Mouse (Mus musculus) liver, adult 2 months (tissue): ENCODE measurements around the gene Yes1. TPM values are rescaled to one million over a fixed set of nuclear protein-coding genes. Genes with fewer than 3 reads are reported as not detected.

Experiments
- DNase-seq: peaks from one replicate; pipeline ENCODE4 v3.0.0-alpha.2; 2011; ENCODE audit warnings: low read depth, low spot score; ENCODE audit errors: extremely low read depth
- H3K27ac ChIP-seq: fragments of 200-500 bp; replicated peaks from 2 replicates; pipeline ENCODE4 v1.5.1; 2012; ENCODE audit warnings: low read depth, mild to moderate bottlenecking, control low read depth, inconsistent platforms, low read length; ENCODE audit not compliant: insufficient read depth
- H3K27me3 ChIP-seq: fragments of 200-500 bp; 2 replicates; pipeline ENCODE4 v1.6.1; 2012; ENCODE audit warnings: mild to moderate bottlenecking, moderate library complexity, low read length, inconsistent platforms; ENCODE audit not compliant: control insufficient read depth, insufficient read depth
- H3K36me3 ChIP-seq: fragments of 200-500 bp; 2 replicates; pipeline ENCODE4 v1.6.1; 2012; ENCODE audit warnings: low read length, inconsistent platforms; ENCODE audit not compliant: control insufficient read depth, insufficient read depth
- H3K4me1 ChIP-seq: fragments of 200-500 bp; 2 replicates; pipeline ENCODE4 v1.6.1; 2011; ENCODE audit warnings: low read length; ENCODE audit not compliant: control insufficient read depth, insufficient read depth
- H3K4me3 ChIP-seq: fragments of 200-500 bp; 2 replicates; pipeline ENCODE4 v1.5.1; 2011; ENCODE audit warnings: low read depth, mild to moderate bottlenecking, control low read depth, low read length, moderate library complexity; ENCODE audit not compliant: insufficient read depth
- H3K79me2 ChIP-seq: fragments of 200-500 bp; 2 replicates; pipeline ENCODE4 v1.6.1; 2012; ENCODE audit warnings: inconsistent platforms, mild to moderate bottlenecking, low read length, moderate library complexity; ENCODE audit not compliant: control insufficient read depth, insufficient read depth
- H3K9ac ChIP-seq: fragments of 200-500 bp; 2 replicates; pipeline ENCODE4 v1.6.1; 2012; ENCODE audit warnings: low read depth, mild to moderate bottlenecking, control low read depth, inconsistent platforms, low read length
- CTCF ChIP-seq: fragments of 200-500 bp; IDR thresholded peaks from 2 replicates; pipeline ENCODE4 v1.5.1; 2011; ENCODE audit warnings: low read depth, low read length, control low read depth
- POLR2A ChIP-seq: fragments of 200-500 bp; IDR thresholded peaks from 2 replicates; pipeline ENCODE4 v1.6.1; 2011; ENCODE audit warnings: low read length, control low read depth; ENCODE audit not compliant: insufficient read depth; ENCODE audit errors: extremely low read depth
- WGBS: fragments of 180-500 bp; shearing (Covaris S2); methylation state at CpG from one replicate; pipeline ENCODE4 v1.1.7; 2018; 5-methylcytosine and 5-hydroxymethylcytosine counted together
- polyA plus RNA-seq: library from polyadenylated mRNA; depleted of rRNA; stranded (reverse); fragments of >200 nt; gene quantifications from 2 replicates; pipeline ENCODE4 v1.2.3, GENCODE M21; 2012
- total RNA-seq: library from RNA; depleted of rRNA; stranded (reverse); fragments of >200 nt; gene quantifications from 2 replicates; pipeline ENCODE4 v1.2.3, GENCODE M21; 2014

Gene Yes1
- total and polyA plus RNA-seq, 2 experiments = 1.4 to 30.6 TPM

- Histone ChIP-seq H3K79me2 (no peaks in the 10 kb centered on the region), H3K27ac (no peak overlapping the region), H3K4me3 (no peak overlapping the region), H3K36me3 (no peaks in the 10 kb centered on the region), H3K27me3 (no peaks in the 10 kb centered on the region), H3K9ac (no peak overlapping the region), H3K4me1 (peaks cover 2% of the 10 kb centered on the region; the same call in 1 of the 2 replicates)
- no peak for TF ChIP-seq CTCF
- TF ChIP-seq POLR2A = no peak
- DNase-seq = peak; percentile 91
- 37% methylated on average over 1 of the region's 1 CpGs for whole genome bisulfite sequencing
Observed at GRCm38 (mm10) chr5:32605911-32606310, 5.1 kb upstream of the Yes1 start.

GRCm38 (mm10) chr5:32607776-32608355 is 3.1 kb upstream of the Yes1 start:
- 52% methylated on average over 2 of the region's 2 CpGs for WGBS
- Histone ChIP-seq H3K4me3 (no peak overlapping the region), H3K4me1 (peaks cover 2% of the 10 kb centered on the region; the same call in 1 of the 2 replicates), H3K27ac (no peak overlapping the region; the same call in 1 of the 2 replicates), H3K9ac (no peak overlapping the region), H3K79me2 (no peaks in the 10 kb centered on the region), H3K36me3 (no peaks in the 10 kb centered on the region), H3K27me3 (no peaks in the 10 kb centered on the region)
- TF ChIP-seq CTCF (no peak), POLR2A (no peak)
- no peak for DNase-seq

DNA sequence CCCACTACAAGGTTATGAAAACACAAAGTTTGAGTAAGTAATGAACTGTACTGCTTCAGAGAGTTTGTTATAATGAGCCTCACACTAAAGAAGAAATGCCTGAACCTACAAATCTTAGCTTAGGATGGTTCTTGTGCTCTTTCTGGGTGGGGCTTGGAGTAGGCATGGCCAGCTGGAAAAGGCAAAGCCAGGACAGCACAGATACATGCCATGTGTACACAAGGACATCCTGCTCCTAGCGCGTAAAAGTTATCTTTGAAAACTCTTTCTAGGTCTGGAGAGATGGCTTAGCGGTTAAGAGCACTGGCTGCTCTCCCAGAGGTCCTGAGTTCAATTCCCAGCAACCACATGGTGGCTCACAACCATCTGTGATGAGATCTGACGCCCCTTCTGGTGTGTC is 2.5 kb upstream of the Yes1 start:
- Histone ChIP-seq H3K4me3 (no peak overlapping the region), H3K27me3 (no peaks in the 10 kb centered on the region), H3K36me3 (no peaks in the 10 kb centered on the region), H3K79me2 (no peaks in the 10 kb centered on the region), H3K4me1 (peaks cover 2% of the 10 kb centered on the region; the same call in 1 of the 2 replicates), H3K27ac (peak overlapping the region; percentile 37), H3K9ac (no peak overlapping the region)
- DNase-seq = no peak
- TF ChIP-seq CTCF (no peak), POLR2A (no peak)
- WGBS = 35% methylated on average over 4 of the region's 4 CpGs

DNA sequence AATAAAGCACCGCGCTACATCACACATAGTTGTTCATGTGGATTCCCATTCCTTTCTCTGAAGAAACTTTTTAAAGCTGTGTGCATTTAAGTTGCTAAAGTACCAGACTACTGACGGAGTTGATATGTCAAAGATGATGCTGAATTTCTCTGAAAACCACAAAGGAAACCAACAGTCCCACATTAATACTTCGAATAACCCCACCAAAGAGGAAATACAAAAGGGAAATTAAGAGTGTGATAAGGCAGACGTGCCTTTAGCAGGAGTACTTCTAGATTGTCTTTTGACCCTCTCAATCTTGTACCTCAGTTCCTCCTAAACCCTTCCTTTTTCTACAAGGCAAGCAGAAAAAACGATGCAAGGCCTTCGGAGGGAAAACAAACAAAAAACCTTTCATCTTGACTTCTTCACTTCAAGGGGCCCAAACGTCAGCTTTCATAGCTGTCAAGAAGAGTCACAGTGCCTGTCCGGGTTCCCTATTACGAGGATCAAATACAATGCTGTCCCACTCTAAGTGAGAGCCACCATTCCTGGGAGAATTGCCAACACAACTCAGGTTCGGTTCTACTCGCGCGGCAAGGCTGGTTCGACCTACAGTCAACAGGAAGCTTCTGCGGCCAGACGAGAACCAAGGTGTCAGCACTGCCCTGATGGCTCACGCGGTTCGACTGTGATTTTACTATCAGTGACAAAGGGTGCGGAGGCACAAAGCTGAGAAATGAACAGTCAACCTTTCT is 739 bp upstream of the Yes1 start:
- TF ChIP-seq POLR2A (no peak), CTCF (no peak)
- no peaks in the 10 kb centered on the region; the same call in 1 of the 2 replicates for H3K79me2 ChIP-seq
- 16% methylated on average over 21 of the region's 21 CpGs for WGBS
- peak; percentile 72 for DNase-seq
- H3K4me3 ChIP-seq = peak overlapping the region; percentile 97
- H3K27me3 ChIP-seq = no peaks in the 10 kb centered on the region
- peak overlapping the region; percentile 89 for H3K27ac ChIP-seq
- H3K36me3 ChIP-seq = no peaks in the 10 kb centered on the region
- H3K4me1 ChIP-seq = peaks cover 6% of the 10 kb centered on the region; the same call in 1 of the 2 replicates
- peak overlapping the region; percentile 98 for H3K9ac ChIP-seq

DNA sequence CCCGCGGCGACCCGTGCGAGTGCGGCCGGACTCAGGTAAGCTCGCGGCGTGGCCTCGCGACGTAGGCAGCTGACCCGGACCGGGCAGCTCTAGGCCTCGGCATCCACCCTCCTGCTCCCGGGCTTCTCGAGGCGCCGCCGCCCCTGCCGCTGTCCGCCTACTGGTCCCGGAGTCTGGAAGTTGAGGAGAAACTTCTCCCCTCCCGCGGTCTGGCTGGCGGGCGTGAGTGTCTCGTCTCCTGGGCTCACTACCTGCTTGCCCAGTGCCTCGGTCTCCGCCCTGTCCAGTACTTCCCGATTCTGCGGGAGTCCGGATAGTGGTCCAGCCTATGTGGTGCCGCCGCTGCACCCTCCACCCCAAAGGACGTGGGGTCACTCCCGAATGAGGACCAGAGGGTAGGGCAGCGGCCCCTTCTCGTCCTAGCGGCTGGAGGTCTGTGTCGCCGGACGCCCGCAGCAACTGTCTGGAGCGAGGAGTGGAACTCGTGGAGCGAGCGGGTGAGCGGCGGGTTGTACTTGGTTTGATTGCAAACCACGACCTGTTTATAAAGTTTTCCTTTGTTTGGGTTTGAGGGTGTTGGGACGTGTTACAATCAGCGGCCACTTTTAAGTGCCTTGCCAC is 480 bp downstream of the Yes1 start:
- H3K27me3 ChIP-seq = no peaks in the 10 kb centered on the region
- WGBS = under 1% methylated on average over 54 of the region's 54 CpGs
- H3K36me3 ChIP-seq = no peaks in the 10 kb centered on the region
- peak overlapping the region; percentile 97 for H3K4me3 ChIP-seq
- TF ChIP-seq CTCF (no peak), POLR2A (no peak)
- peak overlapping the region; percentile 88 for H3K27ac ChIP-seq
- H3K9ac ChIP-seq = peak overlapping the region; percentile 97
- DNase-seq = peak; percentile 56
- H3K79me2 ChIP-seq = no peaks in the 10 kb centered on the region; the same call in 1 of the 2 replicates
- peaks cover 4% of the 10 kb centered on the region; the same call in 1 of the 2 replicates for H3K4me1 ChIP-seq

GRCm38 (mm10) chr5:32614291-32614690 is 3.3 kb downstream of the Yes1 start:
- H3K27me3 ChIP-seq = no peaks in the 10 kb centered on the region
- H3K36me3 ChIP-seq = no peaks in the 10 kb centered on the region
- H3K4me3 ChIP-seq = no peak overlapping the region
- H3K4me1 ChIP-seq = peaks cover 4% of the 10 kb centered on the region; the same call in 1 of the 2 replicates
- no peak for DNase-seq
- TF ChIP-seq POLR2A (no peak), CTCF (no peak)
- 69% methylated on average over 2 of the region's 2 CpGs for WGBS
- H3K79me2 ChIP-seq = no peaks in the 10 kb centered on the region; the same call in 1 of the 2 replicates
- no peak overlapping the region for H3K27ac ChIP-seq
- H3K9ac ChIP-seq = no peak overlapping the region
